In the genomic region with DNA sequence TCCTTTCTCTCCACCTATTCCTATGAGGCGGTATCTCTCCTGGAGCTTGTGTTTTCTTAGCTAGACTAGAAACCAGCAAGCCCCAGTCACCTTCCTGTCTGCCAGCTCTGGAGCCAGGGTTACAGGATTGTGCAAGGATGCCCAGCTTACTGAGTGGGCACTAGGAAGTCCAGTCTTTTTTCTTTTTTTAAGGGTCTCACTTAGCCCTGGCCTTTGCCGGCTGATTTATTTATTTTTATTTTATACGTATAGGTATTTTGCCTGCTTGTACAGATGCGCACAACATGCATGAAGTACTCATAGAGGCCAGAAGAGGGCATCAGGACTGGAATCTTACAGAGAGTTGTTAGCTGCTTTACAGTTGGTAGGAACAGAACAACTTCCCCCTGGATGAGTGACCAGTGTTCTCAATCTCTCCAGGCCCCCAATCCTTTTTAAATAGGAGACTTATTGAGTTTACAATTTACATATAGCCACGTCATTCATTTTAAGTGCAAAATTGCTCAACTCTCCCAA, we compare ENCODE assay signal across 9 mouse cellular contexts. TPM values are rescaled to one million over a fixed set of nuclear protein-coding genes. Genes with fewer than 3 reads are reported as not detected.
A peak's percentile ranks its signal among the peaks of the same experiment; 100 is the strongest.
DNase-seq lines count a peak whose midpoint lies in the region; ATAC-seq lines count a peak whose summit lies in the region.
"Had no signal": no experiment of that assay in that cellular context is flagged by ENCODE, and none has a peak within 500 bp of the region (broad histone marks: within the 10 kb centered on the region; RNA-seq: fewer than 3 reads in every experiment).

No protein-coding gene starts in this region.

- peaks cover 31% of the 10 kb centered on the region for H3K4me1 ChIP-seq in neural tube, embryonic 15.5 days
- H3K4me1 ChIP-seq in megakaryocyte, embryonic 14.5 days, result peaks cover 75% of the 10 kb centered on the region

- ATAC-seq in neural tube, embryonic 15.5 days (ENCODE audit: low FRiP score), result no peak
- ATAC-seq in granulocyte monocyte progenitor cell, adult 5-6 weeks (replicated peaks; ENCODE audit: poor library complexity, severe bottlenecking), result peak; percentile 28
- ATAC-seq: Patski had no signal

- H3K4me2 ChIP-seq in neural tube, embryonic 15.5 days, result no peak overlapping the region

- peaks cover 20% of the 10 kb centered on the region for H3K27me3 ChIP-seq in neural tube, embryonic 15.5 days (replicated peaks)
- H3K27me3 ChIP-seq in megakaryocyte, embryonic 14.5 days (replicated peaks), result no peaks in the 10 kb centered on the region
- H3K27me3 ChIP-seq: Patski had no signal

- no peak overlapping the region for H3K9ac ChIP-seq in neural tube, embryonic 15.5 days (replicated peaks)

- H3K36me3 ChIP-seq in neural tube, embryonic 15.5 days, result no peaks in the 10 kb centered on the region; the same call in 1 of the 2 replicates
- peaks cover 25% of the 10 kb centered on the region for H3K36me3 ChIP-seq in megakaryocyte, embryonic 14.5 days (replicated peaks; ENCODE audit: low read length)

- H3K4me3 ChIP-seq in neural tube, embryonic 15.5 days (replicated peaks), result no peak overlapping the region
- H3K4me3 ChIP-seq in megakaryocyte, embryonic 14.5 days (replicated peaks), result peak overlapping the region; percentile 84

- H3K27ac ChIP-seq in neural tube, embryonic 15.5 days (replicated peaks), result no peak overlapping the region

- DNase-seq in cerebellum, adult 9-10 months, result peak; percentile 54
- no peak for DNase-seq in cerebellum, postnatal 4 days (ENCODE audit: low spot score in 2 of 2)
- peak; percentile 49 for DNase-seq in neural tube, embryonic 10.5 days (ENCODE audit: extremely low spot score, low spot score)
- peak; percentile 52 to 69 for DNase-seq in kidney, postnatal 4 days
- DNase-seq in adrenal gland, postnatal 10 days, result no peak

- no peaks in the 10 kb centered on the region for H3K9me3 ChIP-seq in neural tube, embryonic 15.5 days (replicated peaks)
- H3K9me3 ChIP-seq in megakaryocyte, embryonic 14.5 days, result no peaks in the 10 kb centered on the region

- 16% methylated on average over 5 of the region's 5 CpGs for WGBS in neural tube, embryonic 15.5 days

RNA-seq across cellular contexts. Expression of gene Sf3a3, which starts 3.7 kb away (rescaled TPM):
- polyA plus RNA-seq in neural tube, embryonic 15.5 days (2015; fragmentation: Nextera tagmentation; extraction: Ambion mirVana), result 88.4 and 105 TPM in 2 replicates
- 90.7 and 105 TPM in 2 replicates for total RNA-seq in granulocyte monocyte progenitor cell, adult 5-6 weeks (2014; fragmentation: Nextera tagmentation)
- 167 and 170 TPM in 2 replicates for total RNA-seq in granulocyte monocyte progenitor cell, adult 5-6 weeks (2017)
- 2.2 and 29.0 TPM in 2 replicates for polyA plus RNA-seq in megakaryocyte, embryonic 14.5 days (2012; ENCODE audit: insufficient read depth, low replicate concordance)
- total RNA-seq in adrenal gland, postnatal 10 days (2021), result 10 to 100 TPM; 39.2 to 40.3 TPM

RNA-seq across cellular contexts. Expression of gene Fhl3, which starts 10.3 kb away (rescaled TPM):
- polyA plus RNA-seq in neural tube, embryonic 15.5 days (2015; fragmentation: Nextera tagmentation; extraction: Ambion mirVana), result 1.8 and 3.3 TPM in 2 replicates
- 10.4 and 16.6 TPM in 2 replicates for total RNA-seq in granulocyte monocyte progenitor cell, adult 5-6 weeks (2014; fragmentation: Nextera tagmentation)
- 5.0 and 6.1 TPM in 2 replicates for total RNA-seq in granulocyte monocyte progenitor cell, adult 5-6 weeks (2017)
- 122 and 166 TPM in 2 replicates for polyA plus RNA-seq in megakaryocyte, embryonic 14.5 days (2012; ENCODE audit: insufficient read depth, low replicate concordance)
- 10 to 100 TPM in 1 of 2 experiments, 1 to 10 TPM in 1; 9.5 to 15.8 TPM for total RNA-seq in adrenal gland, postnatal 10 days (2021)

RNA-seq across cellular contexts. Expression of gene Utp11, which starts 17.4 kb away (rescaled TPM):
- 41.4 and 47.8 TPM in 2 replicates for polyA plus RNA-seq in neural tube, embryonic 15.5 days (2015; fragmentation: Nextera tagmentation; extraction: Ambion mirVana)
- 57.1 and 62.4 TPM in 2 replicates for total RNA-seq in granulocyte monocyte progenitor cell, adult 5-6 weeks (2014; fragmentation: Nextera tagmentation)
- 81.6 and 86.4 TPM in 2 replicates for total RNA-seq in granulocyte monocyte progenitor cell, adult 5-6 weeks (2017)
- polyA plus RNA-seq in megakaryocyte, embryonic 14.5 days (2012; ENCODE audit: insufficient read depth, low replicate concordance), result 2.9 and 13.8 TPM in 2 replicates
- 10 to 100 TPM; 29.4 to 29.9 TPM for total RNA-seq in adrenal gland, postnatal 10 days (2021)

RNA-seq across cellular contexts. Expression of gene Inpp5b, which starts 30.8 kb away (rescaled TPM):
- 20.6 and 24.9 TPM in 2 replicates for polyA plus RNA-seq in neural tube, embryonic 15.5 days (2015; fragmentation: Nextera tagmentation; extraction: Ambion mirVana)
- 31.5 and 52.6 TPM in 2 replicates for total RNA-seq in granulocyte monocyte progenitor cell, adult 5-6 weeks (2014; fragmentation: Nextera tagmentation)
- total RNA-seq in granulocyte monocyte progenitor cell, adult 5-6 weeks (2017), result 21.1 and 24.6 TPM in 2 replicates
- polyA plus RNA-seq in megakaryocyte, embryonic 14.5 days (2012; ENCODE audit: insufficient read depth, low replicate concordance), result 5.7 and 22.3 TPM in 2 replicates
- total RNA-seq in adrenal gland, postnatal 10 days (2021), result 10 to 100 TPM; 20.4 to 25.4 TPM

RNA-seq across cellular contexts. Expression of gene Pou3f1, which starts 54.2 kb away (rescaled TPM):
- polyA plus RNA-seq in neural tube, embryonic 15.5 days (2015; fragmentation: Nextera tagmentation; extraction: Ambion mirVana), result 4.7 and 6.8 TPM in 2 replicates
- not detected in 2 replicates for total RNA-seq in granulocyte monocyte progenitor cell, adult 5-6 weeks (2014; fragmentation: Nextera tagmentation)
- total RNA-seq in granulocyte monocyte progenitor cell, adult 5-6 weeks (2017), result not detected in 2 replicates
- 0.12 TPM in 1 of 2 replicates, not detected in the other for polyA plus RNA-seq in megakaryocyte, embryonic 14.5 days (2012; ENCODE audit: insufficient read depth, low replicate concordance)
- under 1 TPM; 0.24 to 0.27 TPM for total RNA-seq in adrenal gland, postnatal 10 days (2021)

Comparison
In these comparisons a context has a peak if more than half of its experiments do, and no peak if none do; other contexts are left out.
1. DNase-seq: peak in cerebellum, adult 9-10 months (single experiment), neural tube, embryonic 10.5 days (single experiment) and kidney, postnatal 4 days (2 of 2); none in cerebellum, postnatal 4 days (0 of 2) and adrenal gland, postnatal 10 days (single experiment).